Comparison of ENCODE assay signal across 36 mouse cellular contexts in genomic region chr11:50913301-50913700, GRCm38 (mm10). TPM values are rescaled to one million over a fixed set of nuclear protein-coding genes. Genes with fewer than 3 reads are reported as not detected.
DNase-seq lines count a peak whose midpoint lies in the region; ATAC-seq and TF ChIP-seq lines count a peak whose summit lies in the region.
"Had no signal": no experiment of that assay in that cellular context is flagged by ENCODE, and none has a peak within 500 bp of the region (broad histone marks: within the 10 kb centered on the region; RNA-seq: fewer than 3 reads in every experiment).

No protein-coding gene starts in this region.

- WGBS in kidney, adult 2 months = 73% methylated on average over 1 of the region's 1 CpGs
- 52% methylated on average over 1 of the region's 1 CpGs for WGBS in liver, adult 2 months
- 68% methylated on average over 1 of the region's 1 CpGs for WGBS in liver, embryonic 11.5 days

- peaks cover 3% of the 10 kb centered on the region; the same call in 1 of the 2 replicates for H3K4me1 ChIP-seq in kidney, adult 2 months (ENCODE audit: control insufficient read depth, insufficient read depth, low read length)
- peaks cover 2% of the 10 kb centered on the region for H3K4me1 ChIP-seq in liver, adult 2 months (ENCODE audit: control insufficient read depth, insufficient read depth, low read length)
- no peaks in the 10 kb centered on the region for H3K4me1 ChIP-seq in liver, embryonic 11.5 days (replicated peaks; ENCODE audit: control insufficient read depth, insufficient read depth, low read length)
- H3K4me1 ChIP-seq: embryonic facial prominence, embryonic 13.5 days; heart, embryonic 12.5 days had no signal

- H3K27ac ChIP-seq in kidney, adult 2 months (ENCODE audit: insufficient read depth, low read depth, low read length) = no peak overlapping the region
- peak overlapping the region; percentile 79 for H3K27ac ChIP-seq in liver, adult 2 months (replicated peaks; ENCODE audit: insufficient read depth, low read depth, low read length)
- H3K27ac ChIP-seq in liver, embryonic 11.5 days (ENCODE audit: low read depth, low read length) = no peak overlapping the region
- H3K27ac ChIP-seq: embryonic facial prominence, embryonic 10.5 days; embryonic facial prominence, embryonic 13.5 days; forebrain, embryonic 13.5 days; heart, embryonic 15.5 days; hindbrain, embryonic 14.5 days; hindbrain, postnatal 0 days had no signal

- H3K36me3 ChIP-seq in kidney, adult 2 months (ENCODE audit: control insufficient read depth, insufficient read depth, low read length) = peaks cover 11% of the 10 kb centered on the region
- peaks cover 32% of the 10 kb centered on the region for H3K36me3 ChIP-seq in liver, adult 2 months (ENCODE audit: control insufficient read depth, insufficient read depth, low read length)
- H3K36me3 ChIP-seq in liver, embryonic 11.5 days (ENCODE audit: control insufficient read depth, insufficient read depth, low read length) = peaks cover 26% of the 10 kb centered on the region

- H3K79me2 ChIP-seq in liver, adult 2 months (ENCODE audit: control insufficient read depth, insufficient read depth, low read length) = peaks cover 5% of the 10 kb centered on the region; the same call in 1 of the 2 replicates

- H3K27me3 ChIP-seq in kidney, adult 2 months (replicated peaks; ENCODE audit: control insufficient read depth, insufficient read depth, low read length) = no peaks in the 10 kb centered on the region
- H3K27me3 ChIP-seq in liver, adult 2 months (ENCODE audit: control insufficient read depth, insufficient read depth, low read length) = no peaks in the 10 kb centered on the region
- no peaks in the 10 kb centered on the region for H3K27me3 ChIP-seq in liver, embryonic 11.5 days (replicated peaks; ENCODE audit: control insufficient read depth, insufficient read depth, low read length)
- H3K27me3 ChIP-seq: embryonic facial prominence, embryonic 13.5 days; forebrain, embryonic 13.5 days; heart, embryonic 12.5 days; heart, embryonic 15.5 days had no signal

- H3K4me3 ChIP-seq in kidney, adult 2 months (ENCODE audit: insufficient read depth, low read depth, low read length) = no peak overlapping the region
- H3K4me3 ChIP-seq in liver, adult 2 months (ENCODE audit: insufficient read depth, low read depth, low read length) = no peak overlapping the region
- no peak overlapping the region for H3K4me3 ChIP-seq in liver, embryonic 11.5 days (ENCODE audit: low read depth, low read length)
- H3K4me3 ChIP-seq: embryonic facial prominence, embryonic 10.5 days; embryonic facial prominence, embryonic 13.5 days; erythroblast, embryonic 14.5 days; forebrain, embryonic 13.5 days; heart, embryonic 12.5 days; heart, embryonic 15.5 days had no signal

- TF ChIP-seq CTCF in kidney, adult 2 months (conservative IDR thresholded peaks at IDR 0.05; ENCODE audit: insufficient read depth, insufficient read length, low read depth, low read length) = no peak
- TF ChIP-seq CTCF in liver, adult 2 months (IDR thresholded peaks at IDR 0.05; ENCODE audit: low read depth, low read length) = no peak

- no peaks in the 10 kb centered on the region for H3K9me3 ChIP-seq in liver, embryonic 11.5 days (ENCODE audit: control insufficient read depth, low read length)
- H3K9me3 ChIP-seq: heart, embryonic 15.5 days had no signal

- TF ChIP-seq POLR2A in kidney, adult 2 months (IDR thresholded peaks at IDR 0.05; ENCODE audit: low read depth, low read length) = no peak
- no peak for TF ChIP-seq POLR2A in liver, adult 2 months (IDR thresholded peaks at IDR 0.05; ENCODE audit: extremely low read depth, insufficient read depth, low read length)

- ATAC-seq in liver, embryonic 11.5 days (replicated peaks; ENCODE audit: low FRiP score) = no peak
- ATAC-seq: forebrain, embryonic 13.5 days; forebrain, embryonic 16.5 days; hindbrain, postnatal 0 days; inflammation-experienced regulatory T-cells, adult 6 months; intestine, embryonic 16.5 days had no signal

- H3K4me2 ChIP-seq in liver, embryonic 11.5 days = no peak overlapping the region
- H3K4me2 ChIP-seq: embryonic facial prominence, embryonic 13.5 days; forebrain, embryonic 13.5 days; heart, embryonic 12.5 days; heart, embryonic 15.5 days; hindbrain, embryonic 14.5 days had no signal

- DNase-seq in adrenal gland, adult 8-10 months = peak; percentile 19
- DNase-seq in adrenal gland, adult 18-20 months (ENCODE audit: low spot score in 2 of 2) = no peak
- DNase-seq in kidney, adult 2 months = peak; percentile 48
- no peak for DNase-seq in kidney, postnatal 10 days
- peak; percentile 81 for DNase-seq in liver, adult 2 months (ENCODE audit: extremely low read depth, low read depth, low spot score)
- DNase-seq in liver, embryonic 11.5 days (ENCODE audit: low spot score) = no peak
- peak; percentile 17 for DNase-seq in adrenal gland, postnatal 14 days
- no peak for DNase-seq in gastrocnemius, postnatal 10 days
- DNase-seq: B cell, adult 2 months; cerebellum, adult 11-12 months; cerebellum, adult 8-10 months; cerebellum, postnatal 10 days; cerebellum, postnatal 36 days; embryo, embryonic 11 days; gastrocnemius, postnatal 14 days; heart, adult 18-20 months; heart, postnatal 10 days; heart, postnatal 4 days; kidney, adult 8-10 months had no signal

- H3K9ac ChIP-seq in liver, adult 2 months (ENCODE audit: low read depth, low read length) = no peak overlapping the region; the same call in 1 of the 2 replicates
- H3K9ac ChIP-seq in liver, embryonic 11.5 days (ENCODE audit: low read depth, low read length) = no peak overlapping the region
- H3K9ac ChIP-seq: embryonic facial prominence, embryonic 13.5 days; forebrain, embryonic 13.5 days; heart, embryonic 12.5 days; heart, embryonic 15.5 days; hindbrain, embryonic 14.5 days had no signal

RNA-seq across cellular contexts. Expression of gene Zfp2, which starts 2.7 kb away (rescaled TPM):
- 10 to 100 TPM in 3 of 4 experiments, 1 to 10 TPM in 1; 9.4 to 12.8 (median 11.0) TPM for total RNA-seq in adrenal gland, adult 8-10 months (2022)
- 1 to 10 TPM; 6.9 to 8.2 TPM for total RNA-seq in adrenal gland, adult 18-20 months (2021)
- polyA plus RNA-seq in kidney, adult 2 months (2012; rRNA removed) = 2.6 and 2.7 TPM in 2 replicates
- total RNA-seq in liver, adult 2 months (2014; rRNA removed) = 4.3 and 5.1 TPM in 2 replicates
- 1.1 and 1.5 TPM in 2 replicates for polyA plus RNA-seq in liver, adult 2 months (2012; rRNA removed)
- 10.0 and 10.6 TPM in 2 replicates for polyA plus RNA-seq in liver, embryonic 11.5 days (2014; fragmentation: Nextera tagmentation; extraction: Ambion mirVana)
- 5.0 and 6.0 TPM in 2 replicates for total RNA-seq in adrenal gland, postnatal 14 days (2021)
- 1 to 10 TPM; 2.3 to 3.1 TPM for total RNA-seq in gastrocnemius, postnatal 10 days (2021)
- polyA plus RNA-seq: erythroblast, embryonic 14.5 days had no signal

RNA-seq across cellular contexts. Expression of gene Zfp354b, which starts 18.1 kb away (rescaled TPM):
- total RNA-seq in adrenal gland, adult 8-10 months (2022) = 1 to 10 TPM; 1.7 to 4.7 (median 3.3) TPM
- total RNA-seq in adrenal gland, adult 18-20 months (2021) = 1 to 10 TPM; 2.2 to 2.9 TPM
- polyA plus RNA-seq in kidney, adult 2 months (2012; rRNA removed) = 0.49 and 0.75 TPM in 2 replicates
- total RNA-seq in liver, adult 2 months (2014; rRNA removed) = 1.7 and 3.4 TPM in 2 replicates
- polyA plus RNA-seq in liver, adult 2 months (2012; rRNA removed) = 0.38 and 0.50 TPM in 2 replicates
- 0.47 and 0.51 TPM in 2 replicates for polyA plus RNA-seq in liver, embryonic 11.5 days (2014; fragmentation: Nextera tagmentation; extraction: Ambion mirVana)
- 2.1 and 2.9 TPM in 2 replicates for total RNA-seq in adrenal gland, postnatal 14 days (2021)
- 1 to 10 TPM in 1 of 2 experiments, under 1 TPM in 1; 0.87 to 2.6 TPM for total RNA-seq in gastrocnemius, postnatal 10 days (2021)
- polyA plus RNA-seq: erythroblast, embryonic 14.5 days; inflammation-experienced regulatory T-cells, adult 6 months had no signal

RNA-seq across cellular contexts. Expression of gene Zfp454, which starts 25.9 kb away (rescaled TPM):
- 1 to 10 TPM; 4.0 to 6.1 (median 4.8) TPM for total RNA-seq in adrenal gland, adult 8-10 months (2022)
- total RNA-seq in adrenal gland, adult 18-20 months (2021) = 1 to 10 TPM; 1.5 to 2.3 TPM
- 0.92 and 0.99 TPM in 2 replicates for polyA plus RNA-seq in kidney, adult 2 months (2012; rRNA removed)
- 0.47 and 0.74 TPM in 2 replicates for total RNA-seq in liver, adult 2 months (2014; rRNA removed)
- 0.72 and 0.95 TPM in 2 replicates for polyA plus RNA-seq in liver, adult 2 months (2012; rRNA removed)
- polyA plus RNA-seq in liver, embryonic 11.5 days (2014; fragmentation: Nextera tagmentation; extraction: Ambion mirVana) = 2.8 and 4.0 TPM in 2 replicates
- 2.5 and 3.0 TPM in 2 replicates for total RNA-seq in adrenal gland, postnatal 14 days (2021)
- total RNA-seq in gastrocnemius, postnatal 10 days (2021) = 1 to 10 TPM; 1.9 to 2.2 TPM
- polyA plus RNA-seq: erythroblast, embryonic 14.5 days; inflammation-experienced regulatory T-cells, adult 6 months had no signal

RNA-seq across cellular contexts. Expression of gene 4933414I15Rik, which starts 30.3 kb away (rescaled TPM):
- not detected for total RNA-seq in adrenal gland, adult 8-10 months (2022)
- total RNA-seq in adrenal gland, adult 18-20 months (2021) = not detected
- not detected in 2 replicates for polyA plus RNA-seq in kidney, adult 2 months (2012; rRNA removed)
- total RNA-seq in liver, adult 2 months (2014; rRNA removed) = not detected in 2 replicates
- not detected in 2 replicates for polyA plus RNA-seq in liver, adult 2 months (2012; rRNA removed)
- polyA plus RNA-seq in liver, embryonic 11.5 days (2014; fragmentation: Nextera tagmentation; extraction: Ambion mirVana) = not detected in 2 replicates
- not detected in 2 replicates for total RNA-seq in adrenal gland, postnatal 14 days (2021)
- not detected for total RNA-seq in gastrocnemius, postnatal 10 days (2021)
- total RNA-seq: ES-E14; gastrocnemius, adult 18-20 months; gastrocnemius, postnatal 14 days; gastrocnemius, postnatal 4 days; heart, adult 18-20 months; heart, postnatal 10 days; heart, postnatal 4 days; hindbrain, postnatal 0 days had no signal
- polyA plus RNA-seq: brain, embryonic 14.5 days; cortical plate, adult 2 months; embryonic facial prominence, embryonic 10.5 days; embryonic facial prominence, embryonic 13.5 days; erythroblast, embryonic 14.5 days; forebrain, embryonic 13.5 days; forebrain, embryonic 16.5 days; heart, embryonic 12.5 days; heart, embryonic 15.5 days; hindbrain, embryonic 11.5 days; hindbrain, embryonic 14.5 days; hindbrain, postnatal 0 days; inflammation-experienced regulatory T-cells, adult 6 months; intestine, embryonic 16.5 days had no signal

RNA-seq across cellular contexts. Expression of gene Prop1, which starts 40.3 kb away (rescaled TPM):
- not detected for total RNA-seq in adrenal gland, adult 8-10 months (2022)
- not detected for total RNA-seq in adrenal gland, adult 18-20 months (2021)
- polyA plus RNA-seq in kidney, adult 2 months (2012; rRNA removed) = not detected in 2 replicates
- total RNA-seq in liver, adult 2 months (2014; rRNA removed) = not detected in 2 replicates
- not detected in 2 replicates for polyA plus RNA-seq in liver, adult 2 months (2012; rRNA removed)
- polyA plus RNA-seq in liver, embryonic 11.5 days (2014; fragmentation: Nextera tagmentation; extraction: Ambion mirVana) = not detected in 2 replicates
- not detected in 2 replicates for total RNA-seq in adrenal gland, postnatal 14 days (2021)
- total RNA-seq in gastrocnemius, postnatal 10 days (2021) = not detected
- total RNA-seq: ES-E14; gastrocnemius, adult 18-20 months; gastrocnemius, postnatal 14 days; gastrocnemius, postnatal 4 days; heart, adult 18-20 months; heart, postnatal 10 days; heart, postnatal 4 days; hindbrain, postnatal 0 days had no signal
- polyA plus RNA-seq: brain, embryonic 14.5 days; cortical plate, adult 2 months; embryonic facial prominence, embryonic 10.5 days; embryonic facial prominence, embryonic 13.5 days; erythroblast, embryonic 14.5 days; forebrain, embryonic 13.5 days; forebrain, embryonic 16.5 days; heart, embryonic 12.5 days; heart, embryonic 15.5 days; hindbrain, embryonic 11.5 days; hindbrain, embryonic 14.5 days; hindbrain, postnatal 0 days; inflammation-experienced regulatory T-cells, adult 6 months; intestine, embryonic 16.5 days had no signal

Comparison
In these comparisons a context has a peak if more than half of its experiments do, and no peak if none do; other contexts are left out.
1. DNase-seq: peak in adrenal gland, adult 8-10 months (single experiment), kidney, adult 2 months (single experiment), liver, adult 2 months (single experiment) and adrenal gland, postnatal 14 days (single experiment); none in adrenal gland, adult 18-20 months (0 of 2), kidney, postnatal 10 days (single experiment), liver, embryonic 11.5 days (single experiment) and gastrocnemius, postnatal 10 days (single experiment).